Mouse (Mus musculus) myocyte (in vitro differentiated cells): ENCODE measurements at regions not wholly inside any gene's neighbourhood (a gene's known extent, or its start where the extent isn't known, plus 50 kb on each side); places are given as distances from the start of the nearest gene placed in this dataset.

ENCODE experiments used
- H3K27me3 ChIP-seq: one replicate; pipeline ENCODE4 v1.6.1; 2011; ENCODE audit not compliant: control insufficient read depth, insufficient read depth, insufficient read length
- H3K36me3 ChIP-seq: one replicate; pipeline ENCODE4 v1.6.1; 2011; ENCODE audit not compliant: control insufficient read depth, insufficient read depth
- H3K4me2 ChIP-seq: one replicate; pipeline ENCODE4 v1.6.1; 2011; ENCODE audit warnings: low read depth, control low read depth
- H3K4me3 ChIP-seq: one replicate; pipeline ENCODE4 v1.5.1; 2011; ENCODE audit warnings: mild to moderate bottlenecking, control low read depth, moderate library complexity
- H3K79me2 ChIP-seq: one replicate; pipeline ENCODE4 v1.6.1; 2011; ENCODE audit not compliant: control insufficient read depth, insufficient read depth
- H3ac ChIP-seq: one replicate; pipeline ENCODE4 v1.6.1; 2011; ENCODE audit not compliant: control insufficient read depth, insufficient read length
- CEBPB ChIP-seq: IDR thresholded peaks from 2 replicates; pipeline ENCODE4 v1.6.1; 2011; ENCODE audit warnings: mild to moderate bottlenecking, moderate library complexity; ENCODE audit not compliant: poor library complexity, insufficient read depth, severe bottlenecking
- E2F4 ChIP-seq: IDR thresholded peaks from one replicate; pipeline ENCODE4 v1.6.1; 2011; ENCODE audit warnings: mild to moderate bottlenecking, control low read depth, moderate library complexity; ENCODE audit not compliant: insufficient read depth
- MAX ChIP-seq: IDR thresholded peaks from one replicate; pipeline ENCODE4 v1.6.1; 2011; ENCODE audit warnings: low read depth, mild to moderate bottlenecking, control low read depth
- MYOD1 ChIP-seq, 3 experiments: IDR thresholded peaks; one replicate each; pipeline ENCODE4 v1.6.1; 2011; ENCODE audit warnings: control low read depth in 2 of 3, low read depth in 2 of 3, mild to moderate bottlenecking in 2 of 3, moderate library complexity in 1 of 3; ENCODE audit not compliant: insufficient read length in 2 of 3, control insufficient read depth in 1 of 3
- MYOG ChIP-seq, 3 experiments: IDR thresholded peaks; one replicate each; pipeline ENCODE4 v1.6.1; 2011; ENCODE audit warnings: control low read depth in 2 of 3, low read depth in 2 of 3, mild to moderate bottlenecking in 2 of 3; ENCODE audit not compliant: insufficient read length in 2 of 3, control insufficient read depth in 1 of 3, insufficient read depth in 1 of 3
- POLR2A ChIP-seq: IDR thresholded peaks from one replicate; pipeline ENCODE4 v1.6.1; 2011; ENCODE audit warnings: low read depth, mild to moderate bottlenecking, control low read depth, moderate library complexity; ENCODE audit not compliant: insufficient read length
- POLR2AphosphoS2 ChIP-seq: IDR thresholded peaks from one replicate; pipeline ENCODE4 v1.6.1; 2011; ENCODE audit warnings: low read depth, control low read depth; ENCODE audit not compliant: insufficient read length
- REST ChIP-seq: IDR thresholded peaks from one replicate; pipeline ENCODE4 v1.6.1; 2011; ENCODE audit warnings: mild to moderate bottlenecking, control low read depth, moderate library complexity; ENCODE audit not compliant: insufficient read depth, insufficient read length
- SRF ChIP-seq: IDR thresholded peaks from one replicate; pipeline ENCODE4 v1.6.1; 2011; ENCODE audit warnings: low read depth; ENCODE audit not compliant: control insufficient read depth, insufficient read length
- TCF12 ChIP-seq: IDR thresholded peaks from one replicate; pipeline ENCODE4 v1.6.1; 2011; ENCODE audit warnings: mild to moderate bottlenecking, control low read depth; ENCODE audit not compliant: poor library complexity, insufficient read depth, severe bottlenecking
- TCF3 ChIP-seq: IDR thresholded peaks from one replicate; pipeline ENCODE4 v1.6.1; 2011; ENCODE audit warnings: low read depth, control low read depth; ENCODE audit not compliant: insufficient read length
- USF1 ChIP-seq: IDR thresholded peaks from one replicate; pipeline ENCODE4 v1.6.1; 2011; ENCODE audit warnings: low read depth, mild to moderate bottlenecking, control low read depth, moderate library complexity

GRCm38 (mm10) chr2:129911203-129911921, 100.8 kb upstream of the Tgm3 start:
- Histone ChIP-seq H3ac (no peak overlapping the region), H3K36me3 (no peaks in the 10 kb centered on the region), H3K79me2 (no peaks in the 10 kb centered on the region), H3K4me3 (no peak overlapping the region), H3K27me3 (peaks cover 20% of the 10 kb centered on the region), H3K4me2 (no peak overlapping the region)
- TF ChIP-seq USF1 (no peak), CEBPB (no peak), TCF3 (no peak), TCF12 (no peak), REST (no peak), MAX (no peak), SRF (no peak), POLR2A (no peak), POLR2AphosphoS2 (no peak), MYOD1 (IDR thresholded peaks at IDR 0.05; ENCODE audit: control insufficient read depth in 1 of 3, insufficient read length in 2 of 3, low read depth in 2 of 3) (no peak), MYOG (IDR thresholded peaks at IDR 0.05; ENCODE audit: control insufficient read depth in 1 of 3, insufficient read depth in 1 of 3, insufficient read length in 2 of 3, low read depth in 2 of 3) (no peak)

GRCm38 (mm10) chr2:129912556-129912955, 99.6 kb upstream of the Tgm3 start:
- no peaks in the 10 kb centered on the region for H3K36me3 ChIP-seq
- H3ac ChIP-seq, result no peak overlapping the region
- H3K4me3 ChIP-seq, result no peak overlapping the region
- H3K79me2 ChIP-seq, result no peaks in the 10 kb centered on the region
- H3K27me3 ChIP-seq, result peaks cover 20% of the 10 kb centered on the region
- H3K4me2 ChIP-seq, result no peak overlapping the region
- TF ChIP-seq MAX (no peak), REST (no peak), MYOG (IDR thresholded peaks at IDR 0.05; ENCODE audit: control insufficient read depth in 1 of 3, insufficient read depth in 1 of 3, insufficient read length in 2 of 3, low read depth in 2 of 3) (no peak), TCF3 (no peak), CEBPB (no peak), MYOD1 (IDR thresholded peaks at IDR 0.05; ENCODE audit: control insufficient read depth in 1 of 3, insufficient read length in 2 of 3, low read depth in 2 of 3) (no peak), TCF12 (no peak), SRF (no peak), USF1 (no peak), POLR2A (no peak), E2F4 (no peak), POLR2AphosphoS2 (no peak)

- Histone ChIP-seq H3K4me2 (peak overlapping the region; percentile 27), H3K79me2 (no peaks in the 10 kb centered on the region), H3K27me3 (peaks cover 16% of the 10 kb centered on the region), H3ac (no peak overlapping the region), H3K4me3 (no peak overlapping the region), H3K36me3 (no peaks in the 10 kb centered on the region)
- TF ChIP-seq CEBPB, result no peak
- TF ChIP-seq USF1, result no peak
- TF ChIP-seq SRF, result no peak
These were observed 97.9 kb upstream of the Tgm3 start for GRCm38 (mm10) chr2:129914261-129914660.

- no peaks in the 10 kb centered on the region for H3K36me3 ChIP-seq
- H3K4me3 ChIP-seq, result no peak overlapping the region
- H3ac ChIP-seq, result no peak overlapping the region
- H3K4me2 ChIP-seq, result no peak overlapping the region
- TF ChIP-seq POLR2AphosphoS2, result no peak
- TF ChIP-seq SRF, result no peak
- no peak for TF ChIP-seq POLR2A
- no peak for TF ChIP-seq TCF3
- no peak for TF ChIP-seq E2F4
- TF ChIP-seq MYOG (IDR thresholded peaks at IDR 0.05; ENCODE audit: control insufficient read depth in 1 of 3, insufficient read depth in 1 of 3, insufficient read length in 2 of 3, low read depth in 2 of 3), result no peak
- no peak for TF ChIP-seq REST
- no peak for TF ChIP-seq MYOD1 (IDR thresholded peaks at IDR 0.05; ENCODE audit: control insufficient read depth in 1 of 3, insufficient read length in 2 of 3, low read depth in 2 of 3)
- TF ChIP-seq MAX, result no peak
- no peak for TF ChIP-seq USF1
- no peak for TF ChIP-seq CEBPB
- no peak for TF ChIP-seq TCF12
- peaks cover 12% of the 10 kb centered on the region for H3K27me3 ChIP-seq
- H3K79me2 ChIP-seq, result no peaks in the 10 kb centered on the region
These were observed 95.7 kb upstream of the Tgm3 start for GRCm38 (mm10) chr2:129916411-129916810.
